Mouse (Mus musculus): ENCODE results near the gene Vgf.

- TF ChIP-seq CTCF (IDR thresholded peaks at IDR 0.05; ENCODE audit: control insufficient read depth, insufficient read depth, insufficient replicate concordance, low read depth, low read length): no peak
- TF ChIP-seq POLR2A (IDR thresholded peaks at IDR 0.05; ENCODE audit: control insufficient read depth, low read depth, low read length): no peak
These were observed at the start of gene Vgf for GRCm38 (mm10) chr5:137026092-137026491.

All from testis, adult 2 months (tissue).